Mouse (Mus musculus) adipocyte (in vitro differentiated cells): ENCODE results near the gene G3bp2.
"Not testable (repeated sequence)": the region's sequence is repeated elsewhere in the genome, so short reads cannot be mapped to it uniquely, and the experiment has no call there.

Experiments
- DNase-seq: peaks from one replicate; pipeline ENCODE4 v3.0.0-alpha.2; 2016; ENCODE audit warnings: low spot score

The G3bp2 gene

DNA sequence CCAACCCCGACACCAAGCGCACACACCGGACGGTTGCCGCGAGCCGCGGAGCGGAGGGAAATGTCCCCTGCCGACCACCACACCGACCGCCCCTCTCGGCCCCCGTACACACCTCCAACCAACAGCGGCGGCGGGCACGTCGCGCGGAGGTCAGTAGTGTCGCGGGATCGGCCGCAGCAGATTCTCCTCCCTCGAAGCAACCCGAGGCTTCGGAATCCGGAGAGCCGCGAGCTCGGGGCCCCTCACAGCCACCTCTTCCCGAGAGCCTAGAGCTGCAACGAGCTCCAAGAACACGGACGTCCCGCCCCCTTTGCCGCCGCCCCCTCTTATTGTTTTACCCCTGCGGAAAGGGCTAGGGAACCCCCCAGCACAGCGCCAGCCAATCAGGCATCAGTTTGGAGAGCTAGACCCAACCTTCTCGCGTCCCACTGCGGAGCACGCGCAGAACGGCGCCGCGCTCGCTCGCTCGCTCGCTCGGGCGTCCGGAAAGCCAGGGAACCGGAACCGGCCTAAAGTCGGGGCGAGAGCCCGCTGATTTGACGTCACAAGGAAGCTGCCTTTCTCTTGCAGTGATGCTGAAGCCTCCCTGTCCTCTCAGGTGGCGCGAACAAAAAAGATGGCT is at the start of gene G3bp2:
G3bp2 (minus strand) TSS at position 303 of the 622 bp plus-strand sequence.
- DNase-seq, result peak; percentile 100

GRCm38 (mm10) chr5:92133006-92133405 is 49.5 kb upstream of the G3bp2 start:
- DNase-seq, result not testable (repeated sequence)

- DNase-seq, result no peak
Measured at GRCm38 (mm10) chr5:92132127-92132526, 48.6 kb upstream of the G3bp2 start.

- no peak for DNase-seq
Measured at GRCm38 (mm10) chr5:92130040-92130682, 46.6 kb upstream of the G3bp2 start.

- peak; percentile 38 for DNase-seq
Measured at GRCm38 (mm10) chr5:92129321-92129768, 45.8 kb upstream of the G3bp2 start.

GRCm38 (mm10) chr5:92128570-92128969 is 45.1 kb upstream of the G3bp2 start:
- peak; percentile 96 for DNase-seq

GRCm38 (mm10) chr5:92127751-92128150 is 44.2 kb upstream of the G3bp2 start:
- peak; percentile 33 for DNase-seq

GRCm38 (mm10) chr5:92127141-92127625 is 43.7 kb upstream of the G3bp2 start:
- DNase-seq, result peak; percentile 75

DNA sequence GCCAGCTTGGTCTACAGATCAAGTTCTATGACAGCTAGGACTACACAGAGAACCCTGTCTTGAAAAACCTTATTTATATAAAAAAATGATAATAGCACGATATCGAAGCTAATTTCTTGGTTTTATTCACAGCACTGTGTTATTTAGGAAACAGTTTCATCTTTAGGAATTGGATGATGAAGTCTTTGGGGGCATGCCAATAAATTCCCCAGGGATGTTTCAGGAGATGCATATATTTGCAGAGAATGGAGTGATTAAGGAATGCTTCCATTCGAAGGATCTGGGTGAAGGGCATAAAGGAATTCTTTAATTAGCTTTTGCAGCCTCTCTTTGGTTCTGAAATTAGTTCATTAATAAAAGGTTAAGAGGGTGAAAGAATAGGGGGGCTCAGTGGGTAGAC is 41.9 kb upstream of the G3bp2 start:
- DNase-seq, result no peak

- DNase-seq, result no peak
Measured at GRCm38 (mm10) chr5:92121636-92122035, 38.1 kb upstream of the G3bp2 start.

DNA sequence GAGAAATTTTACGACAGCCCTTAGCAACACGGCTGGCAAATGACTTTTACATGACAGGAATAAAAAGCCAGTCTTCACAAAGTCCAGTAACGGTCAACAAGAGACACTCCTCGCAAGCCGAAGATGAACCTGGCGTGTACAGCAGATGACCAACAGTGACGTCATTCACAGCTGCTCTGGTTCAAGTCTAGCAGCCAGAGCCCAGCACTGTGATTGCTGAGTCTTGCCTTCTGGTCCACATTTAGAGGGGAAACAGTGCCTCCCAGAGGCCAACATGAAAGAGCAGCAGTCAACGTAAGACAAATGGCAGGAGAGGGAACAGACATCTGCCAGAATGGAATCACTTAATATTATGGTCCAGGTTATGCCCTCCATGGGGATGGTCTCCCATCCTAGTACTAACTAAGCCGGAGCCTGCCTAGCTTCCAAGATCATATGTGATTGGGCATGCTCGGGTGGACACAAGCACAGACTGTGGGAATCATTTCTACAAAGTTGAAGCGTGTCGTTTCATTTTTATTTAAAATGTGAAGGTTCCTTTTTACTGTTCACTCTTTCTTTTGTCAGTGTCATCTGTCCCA is 34.4 kb upstream of the G3bp2 start:
- DNase-seq, result peak; percentile 90

DNA sequence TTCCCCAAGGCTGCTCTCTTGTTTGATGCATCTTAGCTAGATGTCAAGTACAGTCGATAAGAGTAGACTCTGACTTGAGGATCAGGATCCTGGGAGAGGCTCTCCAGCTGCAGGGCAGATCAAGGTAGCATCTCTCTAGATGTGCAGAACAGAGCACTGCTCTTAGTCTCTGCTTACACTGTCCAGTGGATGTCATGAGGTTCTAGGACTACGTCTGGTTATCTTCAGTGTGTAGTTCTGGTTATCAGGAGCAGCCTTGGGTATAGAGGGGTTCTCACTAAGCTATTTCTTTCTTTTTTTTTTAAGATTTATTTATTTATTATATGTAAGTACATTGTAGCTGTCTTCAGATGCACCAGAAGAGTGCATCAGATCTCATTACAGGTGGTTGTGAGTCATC is 31.4 kb upstream of the G3bp2 start:
- DNase-seq, result no peak

DNA sequence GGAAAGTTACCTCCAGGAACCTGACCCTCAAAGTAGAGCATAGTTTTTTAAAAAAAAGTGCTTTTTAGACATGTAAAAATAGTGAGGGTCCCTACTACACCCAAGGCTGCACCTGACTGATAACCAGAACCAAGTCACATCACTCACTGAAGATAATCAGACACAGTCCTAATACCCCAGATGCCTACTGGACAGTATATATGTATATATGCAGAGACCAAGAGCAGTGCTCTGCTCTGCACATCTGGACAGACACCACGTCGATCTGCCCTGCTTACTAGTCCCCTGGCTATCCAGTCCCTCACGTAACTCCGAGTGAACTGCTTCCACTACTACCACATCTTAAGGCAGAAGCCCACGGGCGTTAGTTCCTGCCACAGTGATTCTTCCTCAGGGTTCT is 30.7 kb upstream of the G3bp2 start:
- DNase-seq, result no peak

- no peak for DNase-seq
Measured at GRCm38 (mm10) chr5:92113484-92113883, 30.0 kb upstream of the G3bp2 start.

DNA sequence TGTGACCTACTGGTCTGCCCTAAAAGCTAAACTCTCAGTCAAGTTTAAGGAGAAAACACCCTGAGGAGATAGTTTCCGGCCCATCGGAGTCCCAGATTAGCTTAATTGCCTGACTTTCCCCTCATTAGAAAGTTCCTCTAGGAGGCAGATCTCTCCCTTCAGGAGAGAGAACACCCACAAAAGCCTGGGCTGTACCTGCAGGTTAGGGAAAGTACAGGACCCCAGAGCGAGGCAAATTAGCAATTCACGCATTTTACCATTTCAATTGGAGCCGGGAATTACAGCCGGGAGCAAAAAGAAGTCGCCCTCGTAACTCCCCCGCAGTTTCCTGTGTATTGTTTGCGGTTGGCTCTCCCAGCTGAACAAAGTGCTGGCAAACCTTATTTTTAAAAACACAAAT is 29.1 kb upstream of the G3bp2 start:
- no peak for DNase-seq

- DNase-seq, result no peak
Measured at GRCm38 (mm10) chr5:92112175-92112574, 28.7 kb upstream of the G3bp2 start.

GRCm38 (mm10) chr5:92110818-92111355 is 27.4 kb upstream of the G3bp2 start:
- peak; percentile 91 for DNase-seq

DNA sequence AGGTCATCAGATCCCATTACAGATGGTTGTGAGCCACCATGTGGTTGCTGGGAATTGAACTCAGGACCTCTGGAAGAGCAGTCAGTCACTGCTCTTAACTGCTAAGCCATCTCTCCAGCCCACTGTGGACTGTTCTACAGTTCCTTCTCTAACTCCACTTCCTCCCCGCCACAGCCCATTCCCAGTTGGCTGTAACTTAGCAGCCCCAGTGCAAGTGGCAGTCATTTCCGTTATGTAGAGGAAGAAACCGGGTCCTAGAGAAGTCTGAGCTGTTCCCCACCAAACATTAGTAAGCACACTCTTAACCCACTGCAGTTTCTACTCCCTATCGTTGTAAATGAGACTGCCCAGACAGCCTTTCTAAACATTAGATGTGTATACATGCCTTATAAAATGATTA is 23.8 kb upstream of the G3bp2 start:
- DNase-seq, result no peak

DNA sequence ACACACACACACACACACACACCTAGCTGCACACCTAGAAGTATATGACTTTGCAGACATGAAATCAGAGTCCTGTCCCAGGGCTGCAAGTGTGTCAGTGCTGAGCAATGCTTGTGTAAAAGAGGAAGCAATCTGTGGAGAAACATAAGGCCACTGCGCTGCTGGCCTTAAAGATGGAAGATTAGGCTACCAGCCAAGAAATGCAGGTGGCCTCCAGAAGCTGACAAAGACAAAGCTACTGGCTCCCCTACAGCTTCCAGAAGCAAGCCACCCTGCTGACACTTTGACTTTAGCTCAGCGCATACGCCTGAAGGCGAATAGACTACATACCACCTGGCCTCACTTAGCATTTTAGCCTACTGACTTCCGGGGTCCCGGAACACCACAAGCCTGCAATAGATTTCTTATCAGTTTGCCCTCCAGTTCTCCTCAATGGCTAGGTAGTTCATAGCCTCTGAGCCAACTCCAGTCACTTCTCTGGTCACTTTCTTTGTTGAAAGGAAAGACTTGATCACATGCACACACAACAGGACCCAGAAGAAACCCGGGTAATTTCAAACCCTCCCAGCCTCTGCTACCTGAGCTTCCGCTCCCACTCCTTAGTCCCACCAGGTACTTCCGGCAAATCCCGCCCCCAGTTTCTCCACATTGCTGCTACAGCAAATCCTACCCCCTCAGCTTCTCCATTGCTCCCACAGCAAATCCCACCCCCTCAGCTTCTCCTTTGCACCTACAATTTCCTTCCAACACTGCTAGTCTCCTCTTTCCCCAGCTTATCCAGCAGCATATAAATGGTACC is 23.0 kb upstream of the G3bp2 start:
- no peak for DNase-seq

- no peak for DNase-seq
Measured at GRCm38 (mm10) chr5:92103816-92104415, 20.4 kb upstream of the G3bp2 start.

DNA sequence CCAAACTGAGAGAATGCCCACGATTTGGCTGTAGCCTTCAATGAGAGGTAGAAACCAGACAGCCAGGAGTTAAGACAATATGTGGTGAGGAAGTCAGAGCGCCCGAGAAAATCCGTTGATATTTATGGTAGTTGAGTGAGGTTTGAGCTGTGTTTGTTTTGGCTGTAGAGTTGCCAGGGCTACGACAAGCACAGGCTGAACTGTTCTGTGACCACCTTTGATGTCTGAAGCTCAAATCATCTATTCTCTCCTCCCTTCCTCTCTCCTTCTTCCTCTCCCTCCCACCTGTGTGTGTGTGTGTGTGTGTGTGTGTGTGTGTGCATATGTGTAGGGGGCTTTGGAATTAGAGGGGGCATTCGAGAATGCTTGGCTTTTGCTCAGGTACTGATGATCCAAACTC is 19.5 kb upstream of the G3bp2 start:
- DNase-seq, result no peak

- DNase-seq, result no peak
Measured at GRCm38 (mm10) chr5:92101601-92102000, 18.1 kb upstream of the G3bp2 start.
